Mouse (Mus musculus) liver, postnatal 0 days (tissue): ENCODE results near the gene Pex3.

ENCODE experiments used
- CTCF ChIP-seq: sonication (generic); IDR thresholded peaks from 2 replicates; pipeline ENCODE4 v1.5.1; 2016; ENCODE audit warnings: antibody characterized with exemption, low read depth
- EP300 ChIP-seq: IDR thresholded peaks from 2 replicates; pipeline ENCODE4 v1.6.1; 2016; ENCODE audit warnings: antibody characterized with exemption, low read depth, mild to moderate bottlenecking

DNA sequence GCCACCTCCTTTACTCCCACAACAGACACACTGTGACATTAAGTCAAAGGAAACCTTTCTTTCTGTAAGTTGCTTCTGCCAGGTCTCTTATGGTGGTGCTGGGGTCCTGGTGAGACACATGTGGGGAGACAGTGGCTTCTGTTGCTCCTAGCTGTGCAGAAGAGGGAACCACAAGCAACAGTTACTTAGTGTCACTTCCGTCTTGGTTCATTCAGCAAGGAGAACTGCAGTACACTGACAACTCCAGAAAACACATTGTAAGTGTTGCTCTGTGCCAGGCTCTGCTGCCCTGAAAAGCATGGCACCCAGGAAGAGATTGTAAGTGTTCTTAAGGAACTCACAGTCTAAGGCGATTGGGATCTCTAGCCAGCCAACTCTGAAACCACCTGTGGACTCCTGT, 53.6 kb downstream of the Pex3 start, which contains the start of gene Fuca2:
- TF ChIP-seq CTCF (no peak), EP300 (no peak)
